Mouse (Mus musculus) intestine, embryonic 14.5 days (tissue): ENCODE measurements at regions not wholly inside any gene's neighbourhood (a gene's known extent, or its start where the extent isn't known, plus 50 kb on each side); places are given as distances from the start of the nearest gene placed in this dataset.
A peak's percentile ranks its signal among the peaks of the same experiment; 100 is the strongest.
"Not testable (repeated sequence)": the region's sequence is repeated elsewhere in the genome, so short reads cannot be mapped to it uniquely, and the experiment has no call there.

Experiments
- ATAC-seq: fragments of 200-750 bp; cut with Nextera tagmentation; replicated peaks from 2 replicates; pipeline ENCODE4 v1.8.0; 2017; ENCODE audit warnings: low read depth, moderate number of reproducible peaks, moderate TSS enrichment, moderate library complexity; ENCODE audit not compliant: low FRiP score, low TSS enrichment
- DNase-seq: peaks from one replicate; pipeline ENCODE4 v3.0.0-alpha.2; 2018; ENCODE audit warnings: low spot score
- H3K27ac ChIP-seq: fragments of 300-500 bp; sonication (generic); 2 replicates; pipeline ENCODE4 v1.5.1; 2014; ENCODE audit warnings: low read depth, mild to moderate bottlenecking, control low read depth
- H3K27me3 ChIP-seq: fragments of 300-500 bp; sonication (generic); replicated peaks from 2 replicates; pipeline ENCODE4 v1.6.1; 2014; ENCODE audit warnings: low read length, control low read depth; ENCODE audit not compliant: control insufficient read depth, insufficient read depth
- H3K36me3 ChIP-seq: fragments of 300-500 bp; sonication (generic); 2 replicates; pipeline ENCODE4 v1.6.1; 2014; ENCODE audit warnings: low read length, control low read depth; ENCODE audit not compliant: control insufficient read depth, insufficient read depth
- H3K4me1 ChIP-seq: fragments of 300-500 bp; sonication (generic); replicated peaks from 2 replicates; pipeline ENCODE4 v1.6.1; 2014; ENCODE audit warnings: low read length, control low read depth, mixed read lengths; ENCODE audit not compliant: control insufficient read depth, insufficient read depth
- H3K4me2 ChIP-seq: fragments of 300-500 bp; sonication (generic); 2 replicates; pipeline ENCODE4 v1.6.1; 2014; ENCODE audit warnings: low read length
- H3K4me3 ChIP-seq: fragments of 300-500 bp; sonication (generic); 2 replicates; pipeline ENCODE4 v1.5.1; 2014; ENCODE audit warnings: low read depth, low read length, control low read depth, mixed read lengths
- H3K9ac ChIP-seq: fragments of 300-500 bp; sonication (generic); 2 replicates; pipeline ENCODE4 v1.6.1; 2014; ENCODE audit warnings: mild to moderate bottlenecking, low read length
- H3K9me3 ChIP-seq: fragments of 300-500 bp; sonication (generic); 2 replicates; pipeline ENCODE4 v1.6.1; 2016; ENCODE audit warnings: low read length, control low read depth; ENCODE audit not compliant: control insufficient read depth
- WGBS: fragments of 180-500 bp; shearing (Covaris S2); extraction: QIAGEN DNeasy Blood & Tissue Kit; methylation state at CpG from one replicate; pipeline ENCODE4 v1.1.7; 2014; 5-methylcytosine and 5-hydroxymethylcytosine counted together

DNA sequence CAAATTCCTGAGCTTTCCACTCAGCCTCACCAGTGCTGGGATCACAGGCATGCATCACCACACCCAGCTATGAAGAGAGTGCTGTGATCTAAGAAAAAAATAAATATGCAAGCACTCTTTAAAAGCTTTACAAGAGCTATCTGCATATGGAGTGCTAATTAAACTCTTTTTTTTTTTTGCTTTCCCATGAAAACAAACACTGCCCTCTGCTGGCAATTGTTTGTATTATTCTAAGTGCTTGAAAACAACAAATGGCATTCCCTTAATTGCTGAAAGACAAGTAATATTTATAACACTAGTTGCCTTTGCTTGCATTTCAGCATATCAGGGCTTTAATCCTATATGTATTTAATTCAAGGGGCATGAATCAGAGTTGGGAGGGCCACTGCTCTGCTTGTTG is 91.8 kb downstream of the 5730507C01Rik start:
- H3K9ac ChIP-seq, H3K27ac ChIP-seq, H3K4me1 ChIP-seq, H3K27me3 ChIP-seq, H3K9me3 ChIP-seq, ATAC-seq, H3K36me3 ChIP-seq, H3K4me2 ChIP-seq, H3K4me3 ChIP-seq, DNase-seq: not testable (repeated sequence)

DNA sequence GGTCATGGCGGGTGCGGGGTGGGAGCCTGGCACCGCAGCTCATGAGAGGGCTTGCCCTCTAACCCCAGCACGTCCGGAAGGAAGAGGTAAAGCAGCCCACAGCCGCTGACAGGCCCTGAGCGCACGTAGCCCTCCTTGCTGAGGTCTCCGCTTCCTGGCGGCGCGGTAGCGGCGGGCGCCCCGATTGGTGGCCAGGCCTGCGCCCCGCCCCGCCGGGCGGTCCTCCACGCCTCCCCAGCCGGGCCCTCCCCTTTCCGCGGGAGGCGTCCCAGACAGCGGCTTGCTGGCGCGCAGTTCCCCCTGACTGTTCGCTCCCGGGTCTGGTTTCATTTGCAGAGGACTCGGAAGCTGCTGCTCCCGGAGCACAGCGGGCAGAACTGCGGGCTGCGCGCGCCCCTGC is 95.5 kb downstream of the 5730507C01Rik start:
- WGBS: 0% methylated on average over 29 of the region's 38 CpGs
- H3K9me3 ChIP-seq: no peaks in the 10 kb centered on the region
- H3K4me3 ChIP-seq: peak overlapping the region; percentile 48
- DNase-seq (peak; percentile 91), ATAC-seq (peak; percentile 98)
- peak overlapping the region; percentile 74; the same call in 1 of the 2 replicates for H3K27ac ChIP-seq
- peak overlapping the region; percentile 45 for H3K4me2 ChIP-seq
- no peaks in the 10 kb centered on the region for H3K4me1 ChIP-seq
- H3K27me3 ChIP-seq: no peaks in the 10 kb centered on the region
- H3K9ac ChIP-seq: peak overlapping the region; percentile 60
- no peaks in the 10 kb centered on the region for H3K36me3 ChIP-seq

DNA sequence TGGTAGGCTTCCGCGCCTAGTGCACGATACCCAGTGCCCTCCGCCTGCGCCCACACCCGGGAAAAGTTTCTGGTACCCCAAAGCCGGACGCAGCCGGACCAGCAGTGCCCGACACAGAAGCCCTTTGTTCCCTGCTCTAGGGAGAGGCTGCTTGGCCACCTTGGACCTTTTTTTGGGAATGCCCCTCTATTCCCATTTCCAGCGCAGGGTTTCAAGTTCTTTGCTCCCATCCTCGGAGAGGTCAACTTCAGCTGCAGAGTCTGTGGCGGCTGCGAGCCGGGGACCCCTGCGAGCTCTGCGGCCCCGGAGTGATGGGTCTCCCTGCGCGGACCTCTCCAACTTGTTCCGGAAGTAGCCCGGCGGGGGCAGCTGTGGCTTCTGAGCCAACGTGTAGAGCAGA is 96.3 kb downstream of the 5730507C01Rik start:
- H3K27me3 ChIP-seq, H3K36me3 ChIP-seq, H3K9me3 ChIP-seq, H3K4me1 ChIP-seq, H3K27ac ChIP-seq, ATAC-seq: not testable (repeated sequence)
- Histone ChIP-seq H3K4me2 (peak overlapping the region; percentile 45), H3K4me3 (peak overlapping the region; percentile 48), H3K9ac (peak overlapping the region; percentile 60)
- DNase-seq: peak; percentile 59
- 2% methylated on average over 20 of the region's 24 CpGs for WGBS
